Mouse (Mus musculus) CD4-positive, CD25-positive, alpha-beta regulatory T cell, adult 4 months (primary cell): Measurements from ENCODE around the gene L3mbtl1. TPM values are rescaled to one million over a fixed set of nuclear protein-coding genes. Genes with fewer than 3 reads are reported as not detected.
"Not testable (repeated sequence)": the region's sequence is repeated elsewhere in the genome, so short reads cannot be mapped to it uniquely, and the experiment has no call there.

Source experiments
- ATAC-seq: one replicate; pipeline ENCODE4 v1.8.0; 2017
- polyA plus RNA-seq, 2 experiments: library from polyadenylated mRNA; unstranded; fragments of 100-300 nt; shearing (Covaris generic); gene quantifications; one replicate each; pipeline ENCODE4 v1.2.1; 2017

The L3mbtl1 gene
- polyA plus RNA-seq = under 1 TPM in 1 of 2 experiments, not detected in 1; 0.15 TPM

- ATAC-seq = peak; percentile 13
Measured at GRCm38 (mm10) chr2:162943148-162943846, at the start of gene L3mbtl1. Gene L3mbtl1 (plus strand): TSS chr2:162943472.

DNA sequence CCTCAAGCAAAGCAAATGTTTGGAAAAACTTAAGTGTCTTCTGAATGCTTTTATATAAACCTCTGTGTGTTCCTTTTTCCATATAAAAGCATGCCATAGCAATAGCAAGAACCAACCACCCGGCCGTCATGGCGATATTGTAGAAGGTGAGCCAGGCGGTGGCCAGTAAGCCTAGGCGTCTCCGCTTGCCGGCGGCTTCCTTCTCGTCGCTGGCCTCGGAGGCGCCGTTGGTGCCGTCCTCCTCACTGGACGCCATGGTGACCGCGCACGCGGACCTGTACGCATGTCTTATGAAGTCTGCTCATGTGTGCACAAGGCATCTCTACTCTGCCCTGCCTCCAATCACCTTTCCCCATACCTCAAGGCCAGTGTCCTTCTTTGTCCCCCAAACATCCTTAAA, 44.0 kb upstream of the L3mbtl1 start:
- not testable (repeated sequence) for ATAC-seq

- no peak for ATAC-seq
Measured at GRCm38 (mm10) chr2:162899880-162900589, 43.2 kb upstream of the L3mbtl1 start.

GRCm38 (mm10) chr2:162900590-162900916, 42.7 kb upstream of the L3mbtl1 start:
- no peak for ATAC-seq

DNA sequence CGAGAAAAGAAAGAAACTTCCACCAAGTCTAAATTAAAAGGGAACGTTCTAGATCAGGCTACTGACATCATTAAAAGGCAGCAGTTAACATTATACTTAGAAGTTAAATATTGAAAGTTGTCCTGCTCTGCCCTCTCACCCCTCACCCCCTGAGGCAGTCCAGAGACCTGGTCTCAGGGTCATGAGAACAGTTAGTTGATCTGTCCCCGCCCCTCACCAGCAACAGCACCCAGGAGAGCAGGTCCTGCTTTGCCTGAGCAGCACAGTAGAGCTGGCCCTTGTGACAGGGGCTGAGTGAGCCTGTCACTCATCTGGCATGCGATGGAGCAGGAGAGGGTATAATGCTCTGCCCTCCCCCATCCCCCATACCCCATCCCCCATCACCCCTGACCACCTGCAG, 37.4 kb upstream of the L3mbtl1 start:
- ATAC-seq = no peak

- ATAC-seq = no peak
Measured at GRCm38 (mm10) chr2:162908052-162908491, 35.2 kb upstream of the L3mbtl1 start.

DNA sequence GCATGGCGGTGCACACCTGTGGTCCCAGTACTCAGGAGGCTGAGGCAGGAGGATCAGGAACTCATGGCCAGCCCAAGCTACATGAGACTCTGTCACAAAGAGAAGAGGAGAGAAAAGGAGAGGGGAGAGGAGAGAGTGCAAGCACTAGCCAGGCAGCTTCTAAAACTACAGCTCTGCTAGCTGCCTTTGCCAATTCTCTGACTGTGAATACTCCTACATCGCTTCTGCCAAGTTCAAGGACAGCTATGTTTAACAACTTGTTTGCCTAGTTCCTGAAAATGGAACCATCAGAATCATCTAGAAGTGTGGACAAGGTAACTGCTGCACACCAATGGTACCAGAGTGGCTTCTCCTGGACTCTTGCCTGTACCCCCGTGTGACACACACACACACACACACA, 29.2 kb upstream of the L3mbtl1 start:
- ATAC-seq = no peak

GRCm38 (mm10) chr2:162914519-162914918, 28.8 kb upstream of the L3mbtl1 start:
- ATAC-seq = no peak

- no peak for ATAC-seq
Measured at GRCm38 (mm10) chr2:162919926-162920325, 23.3 kb upstream of the L3mbtl1 start.

- peak; percentile 93 for ATAC-seq
Measured at GRCm38 (mm10) chr2:162922183-162922582, 21.1 kb upstream of the L3mbtl1 start.

- ATAC-seq = peak; percentile 30
Measured at GRCm38 (mm10) chr2:162922834-162923233, 20.4 kb upstream of the L3mbtl1 start.

DNA sequence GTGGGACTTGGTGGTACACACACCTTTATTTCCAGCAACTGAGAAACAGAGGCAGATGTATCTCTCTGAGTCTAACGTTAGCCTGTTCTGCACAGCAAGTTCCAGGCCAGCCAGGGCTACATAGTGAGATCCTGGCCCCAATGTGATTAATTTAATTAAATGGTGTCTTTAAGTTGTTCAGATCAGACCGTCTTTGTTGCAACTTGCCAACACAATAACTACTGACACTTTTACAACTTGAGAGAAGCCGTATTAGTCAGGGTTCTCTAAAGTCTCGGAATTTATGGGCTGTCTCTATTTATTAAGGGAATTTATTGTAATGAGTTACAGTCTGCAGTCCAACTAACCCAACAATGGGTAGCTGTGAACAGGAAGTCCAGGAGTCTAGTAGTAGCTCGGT, 19.1 kb upstream of the L3mbtl1 start:
- no peak for ATAC-seq

DNA sequence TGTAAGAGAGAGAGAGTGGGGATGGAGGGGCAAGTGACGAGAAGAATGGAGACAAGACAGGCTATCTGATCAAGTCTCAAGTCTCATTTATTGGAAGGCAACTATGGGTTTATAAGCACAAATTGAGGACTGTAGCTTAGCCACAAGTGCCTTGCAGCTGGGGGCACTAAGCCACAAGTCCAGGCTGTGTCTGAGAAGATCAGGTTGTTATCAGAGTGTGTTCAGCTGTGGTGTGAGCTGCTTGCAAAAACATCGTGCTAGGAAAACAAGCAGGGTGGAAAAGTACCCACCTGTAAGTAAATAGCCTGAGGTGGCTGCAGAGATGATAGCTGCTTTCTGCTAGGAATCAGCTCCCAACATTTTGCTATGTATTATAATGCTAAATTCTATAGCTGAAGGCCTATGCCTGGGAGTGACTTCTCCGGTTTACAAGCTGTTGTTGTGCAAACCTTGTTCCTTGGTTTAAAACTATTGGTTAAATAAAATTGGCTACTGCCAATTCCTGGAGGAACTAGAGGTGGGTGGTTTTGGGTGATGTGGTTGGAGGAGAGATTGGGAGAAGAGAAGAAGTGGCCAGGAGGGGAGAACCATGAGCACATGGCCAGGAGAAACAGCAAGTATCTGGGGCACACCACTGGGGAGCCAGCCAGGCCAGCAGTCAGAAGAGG, 15.2 kb upstream of the L3mbtl1 start:
- no peak for ATAC-seq

DNA sequence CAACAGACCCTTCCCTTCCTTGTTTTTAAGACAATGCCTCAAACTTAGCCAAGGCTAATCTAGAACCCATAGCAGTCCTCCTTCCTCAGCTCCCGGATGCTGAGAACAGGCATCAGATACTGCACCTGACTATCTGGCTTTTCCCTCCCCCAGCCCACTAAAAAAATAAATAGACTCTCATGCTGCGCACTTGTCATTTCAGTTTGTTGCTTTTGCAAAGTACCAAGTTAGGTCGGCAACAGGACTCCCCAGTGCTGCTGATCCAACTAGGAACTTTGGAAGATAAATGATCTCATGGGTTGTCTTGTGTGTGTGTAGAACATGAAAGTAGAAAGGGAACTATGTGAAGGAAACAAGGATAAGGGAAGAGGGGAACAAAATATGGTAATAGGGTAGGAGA, 13.6 kb upstream of the L3mbtl1 start:
- ATAC-seq = no peak

DNA sequence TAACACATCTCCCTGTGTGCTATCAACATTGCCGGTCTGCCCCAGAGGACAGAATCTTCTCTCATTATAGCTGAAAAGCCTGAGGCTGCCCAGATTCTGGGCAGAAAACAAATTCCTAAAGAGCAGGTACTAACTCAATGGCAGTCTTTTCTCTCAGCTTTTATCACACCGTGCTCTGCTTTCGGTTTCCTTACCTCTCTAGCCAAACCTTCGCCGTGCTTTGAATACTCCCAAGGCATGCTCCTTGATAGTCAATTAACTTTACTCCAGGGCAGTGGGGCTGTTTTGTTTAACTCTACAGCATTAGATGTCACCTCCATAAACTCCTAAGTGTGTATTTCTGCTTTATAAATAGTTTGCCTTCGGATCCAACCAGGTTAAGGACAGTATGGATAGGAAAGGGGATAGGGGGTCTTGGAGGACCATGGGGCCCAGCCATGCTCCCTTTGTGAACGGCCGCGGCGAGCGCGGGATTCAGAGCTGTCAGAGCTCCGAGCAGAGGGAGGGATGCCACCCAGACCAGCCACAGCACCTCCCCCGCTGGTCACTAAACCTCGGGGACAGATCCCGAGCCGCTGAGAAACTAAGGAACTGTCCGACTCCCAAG, 12.7 kb upstream of the L3mbtl1 start:
- ATAC-seq = peak; percentile 33

DNA sequence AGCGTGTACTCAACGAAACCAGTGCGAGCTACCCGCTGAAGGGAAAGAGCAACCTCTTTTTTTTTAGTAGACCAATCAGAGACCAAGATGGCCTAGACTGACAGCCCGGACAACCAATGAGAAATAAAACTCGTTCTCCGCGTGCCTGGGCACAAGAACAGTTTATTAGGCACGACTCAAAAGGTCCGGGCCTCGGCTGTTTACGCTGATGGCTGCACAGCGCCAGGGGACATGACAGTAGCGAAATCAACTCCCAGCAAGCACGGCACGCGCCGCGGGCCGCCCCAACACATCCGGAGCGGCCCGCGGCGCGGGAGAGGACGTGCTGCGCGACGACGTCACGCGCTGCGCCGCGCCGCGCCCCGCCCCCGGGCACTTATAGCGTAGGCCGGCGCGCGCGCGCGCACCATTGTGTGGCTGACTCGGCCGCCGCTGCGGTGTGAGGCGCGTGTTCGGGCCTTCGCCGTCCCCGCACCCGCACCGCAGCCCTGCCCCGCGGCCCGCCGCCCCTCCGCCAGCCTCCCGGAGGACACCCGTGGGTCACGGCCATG, 12.1 kb upstream of the L3mbtl1 start, which contains the start of gene Srsf6:
Srsf6 (plus strand) TSS at position 406 of the 551 bp plus-strand sequence.
- peak; percentile 84 for ATAC-seq

DNA sequence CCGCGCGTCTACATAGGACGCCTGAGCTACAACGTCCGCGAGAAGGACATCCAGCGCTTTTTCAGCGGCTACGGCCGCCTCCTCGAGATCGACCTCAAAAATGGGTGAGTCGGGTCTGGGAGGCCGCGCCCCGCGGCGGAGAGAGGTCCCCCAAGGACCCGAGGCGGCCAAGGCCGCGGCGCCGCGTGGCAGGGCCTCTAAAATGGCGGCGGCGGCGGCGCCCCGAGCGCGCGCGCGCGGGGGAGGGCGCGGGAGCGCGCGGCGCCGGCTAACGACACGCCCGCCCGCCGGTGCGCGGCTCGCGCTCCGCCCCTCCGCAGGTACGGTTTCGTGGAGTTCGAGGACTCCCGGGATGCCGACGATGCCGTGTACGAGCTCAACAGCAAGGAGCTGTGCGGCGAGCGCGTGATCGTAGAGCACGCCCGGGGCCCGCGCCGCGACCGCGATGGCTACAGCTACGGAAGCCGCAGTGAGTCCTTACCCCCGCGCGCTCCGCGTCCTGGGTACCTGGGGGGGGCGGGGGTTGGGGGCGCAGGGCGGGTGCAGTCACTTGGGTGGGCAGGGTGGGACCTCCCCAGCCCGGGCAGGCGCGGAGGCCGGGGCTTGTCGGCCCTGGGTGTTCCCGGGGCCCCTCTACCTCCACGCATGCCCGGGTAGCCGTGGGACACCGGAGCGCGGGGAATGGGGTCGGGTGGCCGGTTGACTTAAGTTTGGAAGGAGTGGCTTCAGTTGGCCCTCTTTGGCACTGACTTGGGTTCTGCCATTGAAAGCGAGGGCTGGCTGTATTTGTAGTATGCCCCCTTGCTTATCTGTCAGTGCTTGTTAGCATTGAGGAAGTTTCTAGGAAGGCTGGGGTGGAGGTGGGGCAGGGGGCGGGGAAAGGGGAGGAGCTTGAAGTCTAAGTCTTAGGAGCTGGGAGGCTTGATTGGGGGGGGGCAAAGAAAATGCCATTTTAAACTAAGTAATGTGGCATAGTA, 11.3 kb upstream of the L3mbtl1 start:
- peak; percentile 23 for ATAC-seq

GRCm38 (mm10) chr2:162932706-162933105, 10.6 kb upstream of the L3mbtl1 start:
- ATAC-seq = no peak

GRCm38 (mm10) chr2:162934421-162934820, 8.9 kb upstream of the L3mbtl1 start:
- no peak for ATAC-seq

DNA sequence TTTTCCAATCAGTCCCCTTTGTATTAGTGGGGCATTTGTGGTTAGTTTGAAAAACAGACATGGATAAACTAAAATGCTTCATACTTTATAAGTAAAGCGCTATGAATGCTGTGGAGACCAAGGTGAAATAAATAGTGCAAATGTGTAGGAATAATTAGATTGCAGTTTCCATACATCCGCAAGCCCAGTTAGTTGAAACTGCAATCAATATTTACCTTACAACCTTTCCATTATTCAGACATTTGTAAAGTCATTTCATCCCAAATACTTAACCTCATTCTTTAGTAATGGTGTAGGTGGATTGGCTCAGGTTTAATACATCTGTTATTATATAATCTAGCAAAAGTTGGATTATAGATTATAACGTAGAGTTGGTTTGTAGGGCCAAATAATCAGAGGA, 7.6 kb upstream of the L3mbtl1 start:
- no peak for ATAC-seq

DNA sequence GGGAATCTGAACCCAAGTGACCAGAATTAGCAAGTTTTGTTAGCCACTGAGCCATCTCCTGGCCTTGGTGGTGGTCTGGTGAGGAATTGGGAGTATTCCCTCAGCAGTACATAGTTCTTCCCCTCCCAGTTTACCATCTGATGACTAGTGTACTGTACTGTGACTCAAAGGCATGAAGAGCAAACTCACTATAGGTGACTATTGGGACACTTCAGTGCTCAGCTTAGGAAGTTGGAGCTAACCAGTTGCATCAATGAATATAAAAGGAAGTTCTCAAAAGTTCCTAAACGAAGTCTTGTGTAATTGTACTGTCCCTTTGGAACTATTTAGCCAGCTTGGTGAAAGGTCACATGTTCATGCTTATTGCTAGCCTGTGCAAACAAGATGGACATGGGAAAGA, 3.7 kb upstream of the L3mbtl1 start:
- no peak for ATAC-seq

- ATAC-seq = peak; percentile 68
Measured at GRCm38 (mm10) chr2:162943931-162944330, 659 bp downstream of the L3mbtl1 start.
